Mouse (Mus musculus): ENCODE measurements around the gene Hmga1b. TPM values are rescaled to one million over a fixed set of nuclear protein-coding genes. Genes with fewer than 3 reads are reported as not detected.
"Not testable (repeated sequence)": the region's sequence is repeated elsewhere in the genome, so short reads cannot be mapped to it uniquely, and the experiment has no call there.

Gene Hmga1b
- total RNA-seq, 1 experiment from 2014 or later = 18.9 TPM

DNA sequence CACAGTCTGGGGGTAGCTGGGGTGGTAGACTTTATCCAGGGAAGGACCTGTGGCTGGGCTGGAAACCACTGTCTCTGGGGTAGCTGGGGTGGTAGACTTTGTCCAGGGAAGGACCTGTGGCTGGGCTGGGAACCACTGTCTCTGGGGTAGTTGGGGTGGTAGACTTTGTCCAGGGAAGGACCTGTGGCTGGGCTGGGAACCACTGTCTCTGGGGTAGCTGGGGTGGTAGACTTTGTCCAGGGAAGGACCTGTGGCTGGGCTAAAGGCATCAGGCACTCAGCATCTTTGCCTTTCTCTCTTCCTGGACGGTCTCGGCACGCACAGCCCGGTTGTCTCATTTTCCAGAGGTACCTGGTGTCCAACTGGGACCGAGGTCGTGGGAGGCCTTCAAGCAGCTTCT is 18.8 kb downstream of the Hmga1b start:
- ATAC-seq (replicated peaks; ENCODE audit: low read depth, poor library complexity, severe bottlenecking) = not testable (repeated sequence)

DNA sequence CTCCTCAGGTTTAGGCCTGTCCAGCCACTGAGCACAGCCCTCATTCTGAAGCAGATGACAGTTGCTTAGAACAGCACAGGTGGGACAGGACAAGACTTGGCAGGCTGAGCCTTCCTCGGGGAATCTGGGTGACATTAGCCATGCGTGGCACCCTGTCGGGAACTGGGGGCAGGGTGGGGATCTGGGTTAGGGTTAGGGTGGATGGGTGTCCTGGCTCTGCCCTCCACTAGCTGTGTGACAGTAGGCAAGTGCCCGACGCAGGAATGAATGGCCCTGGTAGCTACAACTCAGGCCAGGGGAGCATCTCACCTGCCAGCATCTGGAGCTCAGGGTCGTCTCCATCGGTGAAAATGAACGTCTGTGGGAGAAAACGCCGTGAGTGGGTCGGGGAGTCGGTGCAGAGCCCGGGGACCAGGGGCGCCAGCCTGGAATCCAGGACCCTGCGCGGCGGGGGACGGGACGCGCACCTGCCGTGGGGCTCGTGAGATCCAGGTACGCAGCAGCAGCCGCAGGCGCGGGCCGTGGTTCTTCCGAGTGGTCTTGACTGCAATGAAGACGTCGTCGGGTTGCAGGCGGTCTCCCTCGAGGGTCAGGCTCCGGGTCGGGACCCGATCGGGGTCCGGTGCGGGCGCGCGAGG is 21.0 kb downstream of the Hmga1b start:
- no peak for ATAC-seq (replicated peaks; ENCODE audit: low read depth, poor library complexity, severe bottlenecking)

DNA sequence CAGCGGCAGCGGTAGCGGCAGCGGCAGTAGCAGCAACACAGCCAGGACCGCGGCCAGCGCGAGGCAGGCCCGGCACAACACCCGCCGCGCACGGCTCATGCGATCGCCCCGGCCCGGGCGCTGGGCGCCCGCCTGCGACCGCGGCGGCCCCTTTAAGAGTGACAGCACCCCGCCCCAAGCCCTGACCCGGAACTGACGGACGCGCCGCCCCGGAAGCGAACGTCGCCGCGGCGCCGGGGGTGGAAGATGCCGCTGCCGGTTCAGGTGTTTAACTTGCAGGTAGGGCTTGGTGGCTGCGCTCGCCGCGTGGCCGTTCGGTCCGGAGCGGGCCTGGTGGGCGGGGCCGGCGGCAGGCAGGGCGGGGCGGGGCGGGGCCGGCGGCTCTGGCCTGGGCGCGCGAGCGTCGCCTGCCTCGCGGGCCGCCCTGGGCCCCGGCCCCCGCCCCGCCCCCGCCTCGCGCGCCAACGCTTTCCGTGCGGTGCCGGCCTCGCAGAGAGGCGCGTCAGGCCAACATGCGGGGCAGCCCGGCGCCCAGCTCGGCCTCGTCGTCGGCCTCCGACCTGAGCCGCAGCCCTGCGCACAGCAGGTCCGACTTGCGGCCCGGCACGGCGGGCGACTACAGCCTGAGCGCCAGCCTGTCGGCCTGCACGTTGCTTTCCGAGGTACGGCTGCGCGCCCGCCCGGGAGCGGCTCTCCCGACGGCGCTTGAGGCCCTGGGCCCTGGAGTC is 21.6 kb downstream of the Hmga1b start, which contains the start of the genes Rfng and Gps1:
Gene Rfng, minus strand, starts transcription at position 144 of the 728 bp plus-strand sequence.
Gene Gps1, plus strand, starts transcription at position 209 of the 728 bp plus-strand sequence.
- peak; percentile 68 for ATAC-seq (replicated peaks; ENCODE audit: low read depth, poor library complexity, severe bottlenecking)

GRCm38 (mm10) chr11:120785145-120785544 is 22.6 kb downstream of the Hmga1b start:
- ATAC-seq (replicated peaks; ENCODE audit: low read depth, poor library complexity, severe bottlenecking) = no peak

DNA sequence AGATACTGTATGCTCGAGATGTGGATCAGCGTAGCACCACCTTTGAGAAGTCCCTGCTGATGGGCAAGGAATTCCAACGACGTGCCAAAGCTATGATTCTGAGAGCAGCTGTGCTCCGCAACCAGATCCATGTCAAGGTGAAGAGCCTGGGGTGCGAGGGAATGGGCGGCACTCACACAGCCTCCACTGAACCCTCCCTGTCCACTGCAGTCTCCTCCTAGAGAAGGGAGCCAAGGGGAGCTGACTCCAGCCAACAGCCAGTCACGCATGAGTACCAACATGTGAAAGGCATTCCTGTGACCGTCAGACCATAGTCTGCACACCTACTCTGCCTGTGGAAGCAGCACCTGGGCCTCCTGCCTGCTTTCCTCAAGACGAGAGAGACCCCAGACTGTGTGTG is 25.9 kb downstream of the Hmga1b start:
- ATAC-seq (replicated peaks; ENCODE audit: low read depth, poor library complexity, severe bottlenecking) = not testable (repeated sequence)

DNA sequence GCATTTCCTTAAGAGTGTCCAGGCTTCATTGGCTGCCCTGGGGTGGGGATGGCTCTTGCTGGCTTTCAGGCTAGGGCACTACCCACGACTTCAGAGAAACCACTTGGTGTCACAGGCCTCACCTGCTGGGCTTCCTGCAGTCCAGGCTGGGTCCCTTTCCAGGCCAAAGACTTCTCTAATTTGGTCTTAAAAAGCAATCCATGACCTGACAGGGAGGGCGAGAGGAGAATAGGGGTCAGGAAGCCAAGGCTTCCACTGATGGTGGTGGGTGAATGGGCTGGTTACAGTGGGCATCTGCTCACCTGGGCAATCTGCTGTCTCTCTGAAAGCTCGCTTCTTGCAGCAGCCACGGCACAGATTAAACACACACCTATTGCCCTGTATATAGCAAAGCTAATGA is 26.8 kb downstream of the Hmga1b start:
- no peak for ATAC-seq (replicated peaks; ENCODE audit: low read depth, poor library complexity, severe bottlenecking)

DNA sequence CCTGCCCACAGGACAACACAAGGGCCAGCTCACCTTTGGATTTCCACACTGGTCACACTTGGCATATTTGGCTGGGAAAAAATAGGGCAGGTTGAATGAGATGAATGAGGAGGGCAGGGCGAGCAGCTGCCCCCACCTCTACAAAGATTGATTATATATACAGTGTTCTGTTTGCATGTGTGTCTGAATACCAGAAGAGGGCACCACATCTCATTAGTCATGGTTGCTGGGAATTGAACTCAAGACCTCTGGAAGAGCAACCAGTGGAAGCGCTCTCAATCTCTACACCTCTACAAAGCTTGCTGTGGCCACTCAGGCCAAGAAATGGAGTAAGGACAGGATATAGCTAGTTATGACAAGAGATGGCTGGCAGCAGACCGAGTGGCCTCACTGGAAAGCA is 27.2 kb downstream of the Hmga1b start:
- ATAC-seq (replicated peaks; ENCODE audit: low read depth, poor library complexity, severe bottlenecking) = no peak

GRCm38 (mm10) chr11:120792652-120793051 is 30.1 kb downstream of the Hmga1b start:
- ATAC-seq (replicated peaks; ENCODE audit: low read depth, poor library complexity, severe bottlenecking) = no peak

DNA sequence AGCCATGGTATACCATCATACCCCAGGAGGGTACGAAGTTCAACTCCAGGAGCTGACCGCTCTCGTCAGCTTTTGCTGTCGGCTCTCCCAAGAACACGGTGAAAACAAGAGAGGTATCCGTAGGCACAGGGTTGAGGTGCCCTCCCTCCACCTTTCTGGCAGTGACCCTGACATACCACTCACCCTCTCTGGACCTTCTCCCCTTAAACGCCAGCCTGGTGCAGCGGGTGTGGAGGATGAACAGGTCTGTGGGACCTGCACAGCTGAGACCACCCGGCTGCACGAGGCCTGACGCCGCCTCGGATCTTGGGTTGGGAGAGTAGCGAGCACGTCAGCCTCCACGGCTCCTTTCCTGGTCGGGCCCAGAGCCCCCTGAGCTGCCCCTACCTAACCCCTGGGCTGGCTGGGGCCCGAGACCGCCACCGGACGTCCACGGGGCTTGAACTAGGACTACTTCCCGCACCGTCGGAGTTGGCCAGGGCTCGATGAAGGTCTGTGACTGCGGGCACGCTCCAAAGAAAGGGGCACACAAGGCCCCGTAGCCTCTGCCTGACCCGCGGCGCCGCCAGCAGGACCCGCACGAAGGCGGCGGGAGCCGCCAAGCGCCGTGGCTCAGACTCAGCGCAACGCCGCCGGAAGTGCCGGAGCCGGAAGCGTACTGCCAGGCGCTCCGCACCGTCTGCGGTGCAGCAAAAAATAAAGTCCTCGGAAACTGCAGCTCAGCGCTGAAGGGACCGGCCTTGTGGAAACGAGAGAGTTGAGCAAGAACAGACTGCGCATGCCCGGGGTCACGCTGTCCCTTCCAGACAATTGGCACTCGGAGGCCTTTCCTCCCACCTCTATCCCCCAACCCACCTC is 33.4 kb downstream of the Hmga1b start, which contains the start of gene Dus1l:
Gene Dus1l, minus strand, starts transcription at position 648 of the 858 bp plus-strand sequence.
- ATAC-seq (replicated peaks; ENCODE audit: low read depth, poor library complexity, severe bottlenecking) = peak; percentile 91

DNA sequence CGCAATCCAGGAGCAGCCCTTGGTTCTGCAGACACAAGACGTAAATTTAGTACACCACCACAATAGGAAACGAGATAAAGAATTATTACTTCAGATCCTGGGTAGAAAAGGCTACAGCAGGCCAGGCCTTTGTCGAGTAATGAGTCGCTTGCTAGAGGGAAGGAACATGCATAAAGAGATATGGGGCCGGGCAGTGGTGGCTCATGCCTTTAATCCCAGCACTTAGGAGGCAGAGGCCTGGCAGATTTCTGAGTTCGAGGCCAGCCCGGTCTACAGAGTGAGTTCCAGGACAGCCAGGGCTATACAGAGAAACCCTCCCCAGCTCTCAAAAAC is 34.0 kb downstream of the Hmga1b start:
- ATAC-seq (replicated peaks; ENCODE audit: low read depth, poor library complexity, severe bottlenecking) = peak; percentile 16; the same call in 1 of the 2 replicates

- ATAC-seq (replicated peaks; ENCODE audit: low read depth, poor library complexity, severe bottlenecking) = no peak
Measured at GRCm38 (mm10) chr11:120798244-120798643, 35.6 kb downstream of the Hmga1b start.

DNA sequence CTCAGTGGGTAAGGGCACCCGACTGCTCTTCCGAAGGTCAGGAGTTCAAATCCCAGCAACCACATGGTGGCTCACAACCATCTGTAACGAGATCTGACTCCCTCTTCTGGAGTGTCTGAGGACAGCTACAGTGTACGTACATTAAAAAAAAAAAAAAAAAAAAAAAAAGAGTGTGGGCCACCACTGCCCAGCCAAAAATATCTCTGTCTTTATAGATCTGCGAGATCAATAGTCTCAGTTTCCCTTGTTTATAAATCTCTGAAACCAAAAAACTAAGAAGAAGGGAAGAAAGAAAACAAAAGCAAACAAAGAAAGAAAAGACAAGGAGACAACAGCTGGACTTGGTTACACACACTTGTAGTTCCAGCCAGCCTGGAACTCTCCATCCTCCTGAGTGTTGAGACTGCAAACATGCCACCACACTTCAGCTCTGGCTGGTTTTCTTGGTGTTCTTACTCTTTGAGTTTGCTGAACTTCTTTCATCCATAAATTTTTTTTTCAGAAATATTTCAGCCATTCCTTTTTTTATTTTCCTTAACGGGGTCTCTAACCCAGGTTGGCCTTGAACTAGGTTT is 36.8 kb downstream of the Hmga1b start:
- no peak for ATAC-seq (replicated peaks; ENCODE audit: low read depth, poor library complexity, severe bottlenecking)

GRCm38 (mm10) chr11:120800061-120800904 is 37.7 kb downstream of the Hmga1b start:
- peak; percentile 75 for ATAC-seq (replicated peaks; ENCODE audit: low read depth, poor library complexity, severe bottlenecking)

GRCm38 (mm10) chr11:120804274-120804673 is 41.7 kb downstream of the Hmga1b start:
- no peak for ATAC-seq (replicated peaks; ENCODE audit: low read depth, poor library complexity, severe bottlenecking)

DNA sequence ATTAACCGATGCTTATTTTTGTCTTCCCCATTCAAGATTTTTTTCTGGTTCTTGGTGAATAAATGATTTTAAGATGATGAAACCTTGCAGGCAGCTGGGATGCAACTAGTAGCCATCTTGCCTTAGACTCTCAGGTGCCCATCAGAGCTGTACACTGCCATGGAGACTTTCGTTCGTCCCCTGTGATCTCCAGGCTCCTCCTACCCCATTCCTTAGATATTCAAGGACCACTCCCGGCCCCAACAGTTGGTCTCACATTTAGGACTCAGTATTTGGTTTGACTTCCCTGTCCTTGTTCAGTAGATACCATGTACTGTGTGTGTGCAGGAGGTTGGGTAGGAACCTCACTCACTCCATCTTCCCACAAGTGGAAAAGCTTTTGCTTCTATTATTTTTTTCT is 42.2 kb downstream of the Hmga1b start:
- ATAC-seq (replicated peaks; ENCODE audit: low read depth, poor library complexity, severe bottlenecking) = no peak

DNA sequence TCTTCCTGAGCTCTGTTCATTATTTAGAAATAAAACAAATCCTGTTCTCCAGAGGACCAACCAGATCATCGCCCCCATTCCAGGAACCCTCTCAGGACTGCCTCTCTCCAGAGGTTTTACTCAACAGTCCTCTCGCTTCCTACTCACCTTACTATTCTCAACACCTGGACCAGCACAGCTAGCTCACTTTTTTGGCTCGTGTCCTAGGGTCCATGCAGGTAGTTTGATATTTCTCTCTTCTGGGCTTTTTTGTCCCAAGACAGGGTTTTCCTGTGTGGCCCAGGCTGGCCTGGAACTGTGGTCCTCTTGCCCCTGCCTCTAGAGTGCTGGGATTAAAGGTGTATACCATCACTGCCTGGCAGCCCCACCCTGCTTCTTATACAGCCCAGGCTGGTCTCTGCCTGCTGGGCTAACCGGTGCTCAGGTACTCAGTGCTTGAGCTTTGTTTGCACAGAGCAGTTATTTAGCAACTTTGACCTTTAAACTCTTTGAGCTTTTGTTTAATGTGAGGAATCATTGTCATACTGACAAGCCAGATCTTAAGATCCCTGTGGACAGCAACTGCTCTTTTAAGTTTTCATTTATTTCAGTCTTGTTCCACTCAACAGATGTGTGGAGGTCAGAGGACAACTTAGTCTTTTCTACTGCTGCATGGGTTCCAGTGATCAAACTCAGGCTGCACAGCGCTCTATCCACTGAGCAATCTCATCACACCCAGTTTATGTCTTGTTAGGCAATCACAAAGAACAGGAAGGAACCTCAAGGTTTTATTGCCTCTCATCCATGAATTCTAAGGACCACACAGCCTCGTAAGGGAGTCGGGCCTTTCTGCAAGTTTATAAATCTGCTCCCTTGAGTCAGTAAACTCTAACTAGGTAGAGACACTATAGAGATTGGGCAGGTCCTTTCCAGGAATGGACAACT is 43.0 kb downstream of the Hmga1b start:
- no peak for ATAC-seq (replicated peaks; ENCODE audit: low read depth, poor library complexity, severe bottlenecking)

DNA sequence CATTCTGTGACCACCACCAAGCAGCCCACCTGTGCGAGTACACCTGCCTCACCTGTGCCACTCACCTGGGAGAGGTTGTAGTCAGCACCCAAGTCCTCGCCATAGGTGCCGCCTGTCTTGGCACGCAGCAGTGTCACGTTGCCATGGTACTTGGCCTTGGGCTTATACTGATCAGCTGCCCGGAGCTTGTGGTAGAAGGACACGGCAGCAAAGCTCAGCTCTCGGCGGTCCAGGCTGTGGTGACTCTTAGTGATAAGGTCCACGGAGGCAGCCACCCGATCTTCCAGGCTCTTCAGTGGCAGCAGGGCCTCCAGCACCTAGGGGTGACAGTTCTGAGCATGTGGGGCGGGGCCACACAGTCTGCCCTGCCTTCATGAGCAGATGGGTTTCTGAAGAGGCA is 45.4 kb downstream of the Hmga1b start:
- ATAC-seq (replicated peaks; ENCODE audit: low read depth, poor library complexity, severe bottlenecking) = no peak

GRCm38 (mm10) chr11:120812068-120812467 is 49.5 kb downstream of the Hmga1b start:
- no peak for ATAC-seq (replicated peaks; ENCODE audit: low read depth, poor library complexity, severe bottlenecking)

All from common myeloid progenitor, adult 5-6 weeks (primary cell).